Mouse (Mus musculus): ENCODE measurements around the gene Nubpl. TPM values are rescaled to one million over a fixed set of nuclear protein-coding genes. Genes with fewer than 3 reads are reported as not detected.

The Nubpl gene
- polyA plus RNA-seq, 1 experiment from 2014 or later: 9.9 TPM

- 0 out of 2 replicates have a peak, but pooled peaks cover 7% of the 10 kb centered on the region for H3K9me3 ChIP-seq (ENCODE audit: control insufficient read depth, low read length)
- H3K27me3 ChIP-seq (replicated peaks; ENCODE audit: control insufficient read depth, insufficient read depth, low read length): no peaks in the 10 kb centered on the region
- H3K27ac ChIP-seq (replicated peaks; ENCODE audit: low read depth, low read length): no peak overlapping the region
- H3K9ac ChIP-seq (ENCODE audit: low read depth, low read length): no peak overlapping the region
- WGBS: 61% methylated on average over 6 of the region's 6 CpGs
- H3K36me3 ChIP-seq (ENCODE audit: control insufficient read depth, insufficient read depth, low read length): no peaks in the 10 kb centered on the region
- no peak overlapping the region for H3K4me2 ChIP-seq (ENCODE audit: low read depth, low read length)
- DNase-seq (ENCODE audit: low spot score) (no peak), ATAC-seq (ENCODE audit: low read depth) (no peak)
- H3K4me1 ChIP-seq (ENCODE audit: control insufficient read depth, insufficient read depth, low read length): no peaks in the 10 kb centered on the region
- H3K4me3 ChIP-seq (ENCODE audit: low read depth, low read length): no peak overlapping the region
Observed at GRCm38 (mm10) chr12:52317635-52318034, 220.1 kb downstream of the Nubpl start.

GRCm38 (mm10) chr12:52318426-52318825 is 220.9 kb downstream of the Nubpl start:
- Histone ChIP-seq H3K36me3 (ENCODE audit: control insufficient read depth, insufficient read depth, low read length) (no peaks in the 10 kb centered on the region), H3K4me3 (ENCODE audit: low read depth, low read length) (no peak overlapping the region), H3K4me1 (ENCODE audit: control insufficient read depth, insufficient read depth, low read length) (no peaks in the 10 kb centered on the region), H3K9ac (ENCODE audit: low read depth, low read length) (no peak overlapping the region), H3K4me2 (ENCODE audit: low read depth, low read length) (no peak overlapping the region), H3K27ac (replicated peaks; ENCODE audit: low read depth, low read length) (no peak overlapping the region), H3K27me3 (replicated peaks; ENCODE audit: control insufficient read depth, insufficient read depth, low read length) (no peaks in the 10 kb centered on the region), H3K9me3 (ENCODE audit: control insufficient read depth, low read length) (no peaks in the 10 kb centered on the region)
- ATAC-seq (ENCODE audit: low read depth): no peak
- WGBS: 81% methylated on average over 9 of the region's 9 CpGs
- DNase-seq (ENCODE audit: low spot score): no peak

DNA sequence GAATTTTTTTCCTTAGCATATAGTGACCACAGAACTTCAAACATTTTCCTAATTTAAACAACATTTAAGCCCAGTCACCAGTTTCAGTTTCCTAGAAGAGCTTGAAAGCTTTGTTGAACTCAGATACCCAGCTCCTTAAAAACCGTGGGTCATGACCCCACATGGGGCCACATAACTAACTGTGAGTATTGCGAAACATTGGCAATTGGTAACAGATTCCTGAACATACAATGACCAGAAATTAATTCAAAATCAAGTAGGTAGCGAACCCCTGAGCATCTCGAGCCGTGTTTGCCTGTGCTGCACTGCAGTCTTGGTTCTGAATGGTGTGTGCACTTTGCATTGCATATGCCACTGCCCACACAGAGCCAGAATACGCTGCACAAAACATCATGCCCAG is 221.6 kb downstream of the Nubpl start:
- no peak for ATAC-seq (ENCODE audit: low read depth)
- Histone ChIP-seq H3K27ac (replicated peaks; ENCODE audit: low read depth, low read length) (no peak overlapping the region), H3K9me3 (ENCODE audit: control insufficient read depth, low read length) (no peaks in the 10 kb centered on the region), H3K4me2 (ENCODE audit: low read depth, low read length) (no peak overlapping the region), H3K4me3 (ENCODE audit: low read depth, low read length) (no peak overlapping the region), H3K36me3 (ENCODE audit: control insufficient read depth, insufficient read depth, low read length) (no peaks in the 10 kb centered on the region), H3K9ac (ENCODE audit: low read depth, low read length) (no peak overlapping the region), H3K4me1 (ENCODE audit: control insufficient read depth, insufficient read depth, low read length) (no peaks in the 10 kb centered on the region), H3K27me3 (replicated peaks; ENCODE audit: control insufficient read depth, insufficient read depth, low read length) (no peaks in the 10 kb centered on the region)
- DNase-seq (ENCODE audit: low spot score): no peak
- WGBS: 69% methylated on average over 6 of the region's 6 CpGs

- no peaks in the 10 kb centered on the region for H3K27me3 ChIP-seq (replicated peaks; ENCODE audit: control insufficient read depth, insufficient read depth, low read length)
- DNase-seq (ENCODE audit: low spot score) (no peak), ATAC-seq (ENCODE audit: low read depth) (no peak)
- H3K4me3 ChIP-seq (ENCODE audit: low read depth, low read length): no peak overlapping the region
- H3K36me3 ChIP-seq (ENCODE audit: control insufficient read depth, insufficient read depth, low read length): no peaks in the 10 kb centered on the region
- H3K4me1 ChIP-seq (ENCODE audit: control insufficient read depth, insufficient read depth, low read length): peaks cover 6% of the 10 kb centered on the region; the same call in 1 of the 2 replicates
- no peak overlapping the region for H3K9ac ChIP-seq (ENCODE audit: low read depth, low read length)
- H3K27ac ChIP-seq (replicated peaks; ENCODE audit: low read depth, low read length): no peak overlapping the region
- H3K9me3 ChIP-seq (ENCODE audit: control insufficient read depth, low read length): no peaks in the 10 kb centered on the region
- 88% methylated on average over 4 of the region's 4 CpGs for WGBS
- H3K4me2 ChIP-seq (ENCODE audit: low read depth, low read length): no peak overlapping the region
Observed at GRCm38 (mm10) chr12:52328488-52328887, 231.0 kb downstream of the Nubpl start.

GRCm38 (mm10) chr12:52335142-52335765 is 237.7 kb downstream of the Nubpl start:
- Histone ChIP-seq H3K4me2 (ENCODE audit: low read depth, low read length) (no peak overlapping the region), H3K27ac (replicated peaks; ENCODE audit: low read depth, low read length) (no peak overlapping the region), H3K9me3 (ENCODE audit: control insufficient read depth, low read length) (no peaks in the 10 kb centered on the region), H3K27me3 (replicated peaks; ENCODE audit: control insufficient read depth, insufficient read depth, low read length) (no peaks in the 10 kb centered on the region), H3K36me3 (ENCODE audit: control insufficient read depth, insufficient read depth, low read length) (no peaks in the 10 kb centered on the region), H3K4me1 (ENCODE audit: control insufficient read depth, insufficient read depth, low read length) (no peaks in the 10 kb centered on the region; the same call in 1 of the 2 replicates), H3K4me3 (ENCODE audit: low read depth, low read length) (no peak overlapping the region), H3K9ac (ENCODE audit: low read depth, low read length) (no peak overlapping the region)
- DNase-seq (ENCODE audit: low spot score) (no peak), ATAC-seq (ENCODE audit: low read depth) (no peak)
- WGBS: 90% methylated on average over 11 of the region's 11 CpGs

DNA sequence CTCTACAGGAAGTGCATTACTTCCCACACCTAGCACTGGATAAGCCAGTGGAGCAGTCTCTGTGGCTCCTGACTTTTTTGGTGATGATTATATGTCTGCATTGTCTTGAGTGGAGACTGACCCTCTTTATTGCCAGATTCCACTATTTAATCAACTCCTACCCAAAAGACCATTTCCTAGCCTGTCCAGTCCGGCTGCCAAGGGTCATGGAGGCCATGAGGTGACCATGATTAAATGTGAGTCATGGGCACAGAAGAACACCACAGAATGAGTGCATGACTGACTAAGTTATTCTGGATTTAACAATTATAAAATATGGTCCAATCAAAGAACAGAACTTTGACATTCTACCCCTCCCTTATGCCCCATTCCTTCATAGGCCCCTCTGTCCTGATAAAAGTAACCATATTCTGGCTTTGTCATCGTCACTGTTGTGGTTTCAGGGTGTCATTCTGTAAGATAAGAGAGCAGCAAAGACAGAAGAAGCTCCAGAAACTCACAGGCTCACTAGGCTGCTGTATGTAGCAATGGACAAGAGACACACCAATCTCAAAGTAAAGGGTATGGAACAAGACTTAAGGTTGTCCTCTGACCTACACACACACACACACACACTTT is 240.7 kb downstream of the Nubpl start:
- no peak overlapping the region for H3K9ac ChIP-seq (ENCODE audit: low read depth, low read length)
- H3K27ac ChIP-seq (replicated peaks; ENCODE audit: low read depth, low read length): no peak overlapping the region
- ATAC-seq (ENCODE audit: low read depth) (no peak), DNase-seq (ENCODE audit: low spot score) (no peak)
- H3K9me3 ChIP-seq (ENCODE audit: control insufficient read depth, low read length): no peaks in the 10 kb centered on the region
- no peaks in the 10 kb centered on the region for H3K4me1 ChIP-seq (ENCODE audit: control insufficient read depth, insufficient read depth, low read length)
- no peaks in the 10 kb centered on the region for H3K27me3 ChIP-seq (replicated peaks; ENCODE audit: control insufficient read depth, insufficient read depth, low read length)
- 64% methylated on average over 2 of the region's 2 CpGs for WGBS
- no peaks in the 10 kb centered on the region for H3K36me3 ChIP-seq (ENCODE audit: control insufficient read depth, insufficient read depth, low read length)
- no peak overlapping the region for H3K4me2 ChIP-seq (ENCODE audit: low read depth, low read length)
- H3K4me3 ChIP-seq (ENCODE audit: low read depth, low read length): no peak overlapping the region

- DNase-seq (ENCODE audit: low spot score): no peak
- no peak overlapping the region for H3K9ac ChIP-seq (ENCODE audit: low read depth, low read length)
- no peaks in the 10 kb centered on the region for H3K9me3 ChIP-seq (ENCODE audit: control insufficient read depth, low read length)
- H3K27ac ChIP-seq (replicated peaks; ENCODE audit: low read depth, low read length): no peak overlapping the region
- no peaks in the 10 kb centered on the region for H3K36me3 ChIP-seq (ENCODE audit: control insufficient read depth, insufficient read depth, low read length)
- 46% methylated on average over 5 of the region's 5 CpGs for WGBS
- no peaks in the 10 kb centered on the region for H3K27me3 ChIP-seq (replicated peaks; ENCODE audit: control insufficient read depth, insufficient read depth, low read length)
- ATAC-seq (ENCODE audit: low read depth): no peak
- no peak overlapping the region for H3K4me2 ChIP-seq (ENCODE audit: low read depth, low read length)
- no peak overlapping the region for H3K4me3 ChIP-seq (ENCODE audit: low read depth, low read length)
- H3K4me1 ChIP-seq (ENCODE audit: control insufficient read depth, insufficient read depth, low read length): no peaks in the 10 kb centered on the region
Observed at GRCm38 (mm10) chr12:52346611-52347010, 249.1 kb downstream of the Nubpl start.

DNA sequence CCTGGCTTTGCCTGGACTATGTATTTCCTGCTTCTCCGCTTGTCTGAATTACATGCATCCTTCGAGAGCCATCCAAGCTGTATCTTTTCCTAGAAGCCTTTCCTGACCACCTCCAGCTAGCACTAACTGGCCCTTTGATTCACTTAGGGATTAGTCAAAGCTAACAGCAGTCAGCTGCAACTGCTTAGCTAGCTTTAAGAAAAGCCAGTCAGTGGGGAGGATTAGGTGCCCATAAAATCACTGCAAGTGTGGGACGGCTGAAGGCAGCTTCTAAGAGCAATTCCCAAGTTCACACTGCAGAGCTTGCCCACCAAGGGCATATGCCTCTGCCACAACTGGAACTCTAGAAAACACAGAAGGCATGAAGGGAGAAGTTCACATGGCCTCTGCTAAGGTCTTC is 252.7 kb downstream of the Nubpl start:
- ATAC-seq (ENCODE audit: low read depth): no peak
- Histone ChIP-seq H3K27me3 (replicated peaks; ENCODE audit: control insufficient read depth, insufficient read depth, low read length) (no peaks in the 10 kb centered on the region), H3K9ac (ENCODE audit: low read depth, low read length) (no peak overlapping the region), H3K9me3 (ENCODE audit: control insufficient read depth, low read length) (no peaks in the 10 kb centered on the region), H3K36me3 (ENCODE audit: control insufficient read depth, insufficient read depth, low read length) (no peaks in the 10 kb centered on the region), H3K27ac (replicated peaks; ENCODE audit: low read depth, low read length) (no peak overlapping the region), H3K4me2 (ENCODE audit: low read depth, low read length) (no peak overlapping the region), H3K4me3 (ENCODE audit: low read depth, low read length) (no peak overlapping the region), H3K4me1 (ENCODE audit: control insufficient read depth, insufficient read depth, low read length) (no peaks in the 10 kb centered on the region)
- WGBS: 57% methylated on average over 3 of the region's 3 CpGs
- no peak for DNase-seq (ENCODE audit: low spot score)

DNA sequence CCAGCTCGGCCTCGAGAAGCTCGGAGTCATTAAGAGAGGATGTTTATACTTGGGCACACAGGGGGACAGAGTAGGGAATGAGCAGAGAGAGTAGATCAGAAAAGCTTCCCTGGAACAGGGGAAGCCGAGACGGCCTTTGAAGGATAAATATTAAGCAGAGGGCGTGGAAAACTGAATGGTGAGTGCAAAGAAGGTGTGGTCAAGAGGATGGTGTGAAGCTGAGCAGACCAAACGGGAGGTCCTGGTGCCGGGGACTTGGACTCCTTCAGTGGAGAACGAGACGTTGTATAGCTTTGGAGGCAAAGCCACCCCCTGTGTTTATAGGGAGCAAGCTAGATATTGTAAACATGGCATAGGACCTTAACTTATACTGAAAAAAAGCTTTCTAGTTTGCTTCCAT is 261.9 kb downstream of the Nubpl start:
- no peak for DNase-seq (ENCODE audit: low spot score)

More for the DNA sequence above, 261.9 kb downstream of the Nubpl start:
- no peaks in the 10 kb centered on the region for H3K27me3 ChIP-seq (replicated peaks; ENCODE audit: control insufficient read depth, insufficient read depth, low read length)
- no peak overlapping the region for H3K4me2 ChIP-seq (ENCODE audit: low read depth, low read length)
- 83% methylated on average over 10 of the region's 10 CpGs for WGBS
- H3K36me3 ChIP-seq (ENCODE audit: control insufficient read depth, insufficient read depth, low read length): no peaks in the 10 kb centered on the region
- no peak overlapping the region for H3K9ac ChIP-seq (ENCODE audit: low read depth, low read length)
- no peak overlapping the region for H3K27ac ChIP-seq (replicated peaks; ENCODE audit: low read depth, low read length)
- H3K4me3 ChIP-seq (ENCODE audit: low read depth, low read length): no peak overlapping the region
- no peak for ATAC-seq (ENCODE audit: low read depth)
- H3K4me1 ChIP-seq (ENCODE audit: control insufficient read depth, insufficient read depth, low read length): no peaks in the 10 kb centered on the region
- no peaks in the 10 kb centered on the region for H3K9me3 ChIP-seq (ENCODE audit: control insufficient read depth, low read length)

Data from embryonic facial prominence, embryonic 14.5 days (tissue).